Mouse (Mus musculus): ENCODE measurements at regions not wholly inside any gene's neighbourhood (a gene's known extent, or its start where the extent isn't known, plus 50 kb on each side); places are given as distances from the start of the nearest gene placed in this dataset.

DNA sequence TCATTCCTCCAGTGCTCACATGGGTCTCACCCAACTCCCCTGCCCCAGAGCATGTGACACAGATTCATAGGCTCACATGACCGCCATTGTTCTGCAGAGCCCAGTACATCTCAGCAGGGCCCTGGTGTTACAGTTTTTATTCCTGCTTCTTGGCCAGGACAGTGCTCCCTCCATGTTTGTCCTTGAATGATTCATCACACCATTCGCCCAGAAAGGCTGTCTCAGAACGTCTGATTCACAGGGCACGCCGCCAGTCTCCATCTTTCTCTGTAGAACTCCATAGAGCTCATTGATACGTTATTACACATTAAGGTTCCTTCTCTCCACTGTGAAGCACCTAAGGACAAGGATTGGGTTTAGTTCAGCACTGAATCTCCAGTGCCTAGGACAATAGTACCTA, 79.9 kb upstream of the Otud4 start:
- no peaks in the 10 kb centered on the region for H3K79me2 ChIP-seq (ENCODE audit: control insufficient read depth, insufficient read depth)
- no peaks in the 10 kb centered on the region for H3K79me3 ChIP-seq (ENCODE audit: low read depth)
- H3K4me3 ChIP-seq (ENCODE audit: insufficient read depth, poor library complexity, severe bottlenecking), result no peak overlapping the region
- TF ChIP-seq CTCF (IDR thresholded peaks at IDR 0.05; ENCODE audit: control insufficient read depth, insufficient read depth, insufficient read length), result no peak
- TF ChIP-seq MYOG (IDR thresholded peaks at IDR 0.05; ENCODE audit: control insufficient read depth, extremely low read depth, insufficient read length), result no peak
- TF ChIP-seq MAX (IDR thresholded peaks at IDR 0.05), result no peak
- TF ChIP-seq USF1 (IDR thresholded peaks at IDR 0.05; ENCODE audit: low read depth), result peak; percentile 60
- no peaks in the 10 kb centered on the region for H3K27me3 ChIP-seq (ENCODE audit: control insufficient read depth, insufficient read depth, insufficient read length)
- no peaks in the 10 kb centered on the region for H3K36me3 ChIP-seq (ENCODE audit: control insufficient read depth, insufficient read depth)
- no peak overlapping the region for H3ac ChIP-seq (ENCODE audit: control insufficient read depth, insufficient read length, low read depth)

DNA sequence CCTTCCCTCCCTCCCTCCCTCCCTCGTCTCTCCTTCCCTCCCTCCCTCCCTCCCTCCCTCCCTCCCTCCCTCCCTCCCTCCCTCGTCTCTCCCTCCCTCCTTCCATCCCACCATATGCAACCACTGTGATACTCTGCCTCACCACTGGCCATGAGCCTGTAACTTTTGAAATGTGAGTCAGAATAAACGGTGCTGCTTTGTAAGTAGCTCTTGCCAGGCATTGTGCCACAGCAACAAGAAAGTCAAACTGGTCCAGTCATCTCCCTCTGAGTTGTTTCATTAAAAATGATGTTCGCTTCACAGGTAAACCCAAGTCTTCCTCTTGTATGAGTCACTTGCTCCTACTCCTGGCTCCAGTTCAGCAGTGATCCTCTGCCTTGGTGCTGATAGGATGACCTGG, 85.1 kb upstream of the Otud4 start:
- TF ChIP-seq CEBPB (IDR thresholded peaks at IDR 0.05; ENCODE audit: low read depth), result no peak
- no peak for TF ChIP-seq USF1 (IDR thresholded peaks at IDR 0.05; ENCODE audit: low read depth)
- TF ChIP-seq MYOG (IDR thresholded peaks at IDR 0.05; ENCODE audit: control insufficient read depth, extremely low read depth, insufficient read length), result no peak
- TF ChIP-seq MYOD1 (IDR thresholded peaks at IDR 0.05; ENCODE audit: control insufficient read depth, insufficient read length, low read depth), result no peak
- no peak for TF ChIP-seq FOSL1 (IDR thresholded peaks at IDR 0.05; ENCODE audit: insufficient read depth, low read length, poor library complexity, severe bottlenecking)
- Histone ChIP-seq H3ac (ENCODE audit: control insufficient read depth, insufficient read length, low read depth) (no peak overlapping the region), H3K27me3 (ENCODE audit: control insufficient read depth, insufficient read depth, insufficient read length) (no peaks in the 10 kb centered on the region), H3K79me2 (ENCODE audit: control insufficient read depth, insufficient read depth) (no peaks in the 10 kb centered on the region), H3K79me3 (ENCODE audit: low read depth) (no peaks in the 10 kb centered on the region), H3K36me3 (ENCODE audit: control insufficient read depth, insufficient read depth) (no peaks in the 10 kb centered on the region), H3K4me3 (ENCODE audit: insufficient read depth, poor library complexity, severe bottlenecking) (no peak overlapping the region)

DNA sequence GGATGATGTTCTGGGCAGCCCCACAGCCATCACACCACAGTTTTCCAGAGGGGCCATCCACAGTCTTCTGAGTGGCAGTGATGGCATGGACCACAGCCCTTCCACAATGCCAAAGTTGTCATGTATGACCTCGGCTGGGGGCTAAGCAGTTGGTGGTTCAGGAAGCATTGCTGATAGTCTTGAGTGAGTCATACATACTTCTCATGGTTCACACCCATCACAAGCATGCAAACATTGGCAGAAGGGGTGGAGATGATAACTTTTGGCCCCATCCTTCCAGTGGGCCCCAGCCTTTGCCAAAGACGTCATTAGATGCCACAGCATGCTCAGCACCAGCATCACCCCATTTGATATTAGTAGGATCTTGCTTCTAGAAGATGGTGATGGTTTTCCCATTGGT, 89.3 kb upstream of the Otud4 start:
- TF ChIP-seq MYOD1 (IDR thresholded peaks at IDR 0.05; ENCODE audit: control insufficient read depth, insufficient read length, low read depth), result peak; percentile 2
- no peak for TF ChIP-seq FOSL1 (IDR thresholded peaks at IDR 0.05; ENCODE audit: insufficient read depth, low read length, poor library complexity, severe bottlenecking)
- no peaks in the 10 kb centered on the region for H3K79me3 ChIP-seq (ENCODE audit: low read depth)
- no peak overlapping the region for H3K4me3 ChIP-seq (ENCODE audit: insufficient read depth, poor library complexity, severe bottlenecking)
- no peak overlapping the region for H3ac ChIP-seq (ENCODE audit: control insufficient read depth, insufficient read length, low read depth)
- H3K79me2 ChIP-seq (ENCODE audit: control insufficient read depth, insufficient read depth), result no peaks in the 10 kb centered on the region
- no peaks in the 10 kb centered on the region for H3K27me3 ChIP-seq (ENCODE audit: control insufficient read depth, insufficient read depth, insufficient read length)
- H3K36me3 ChIP-seq (ENCODE audit: control insufficient read depth, insufficient read depth), result no peaks in the 10 kb centered on the region

DNA sequence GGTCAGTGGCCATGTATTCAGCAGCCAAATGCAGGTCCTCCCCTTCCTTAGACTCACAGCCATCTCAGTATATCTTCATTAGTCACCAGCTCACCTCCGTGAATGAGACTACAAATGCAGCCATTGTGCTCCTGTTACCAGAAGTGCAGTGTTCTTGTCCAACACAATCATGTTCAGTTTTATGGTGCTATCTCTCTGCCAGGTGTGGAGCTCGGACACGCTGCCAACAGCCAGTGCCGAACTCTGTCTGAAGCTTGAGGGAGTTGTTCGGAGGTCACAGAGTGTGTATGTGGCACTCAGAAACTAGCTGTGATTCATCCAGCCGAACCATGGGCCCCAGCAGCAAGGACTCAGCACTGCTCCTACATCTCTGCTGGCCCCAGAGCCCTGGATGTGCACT, 91.3 kb upstream of the Otud4 start:
- TF ChIP-seq MYOG (IDR thresholded peaks at IDR 0.05; ENCODE audit: control insufficient read depth, extremely low read depth, insufficient read length) (no peak), CTCF (IDR thresholded peaks at IDR 0.05; ENCODE audit: control insufficient read depth, insufficient read depth, insufficient read length) (no peak), MYOD1 (IDR thresholded peaks at IDR 0.05; ENCODE audit: control insufficient read depth, insufficient read length, low read depth) (no peak), MAX (IDR thresholded peaks at IDR 0.05) (no peak), USF1 (IDR thresholded peaks at IDR 0.05; ENCODE audit: low read depth) (no peak), FOSL1 (IDR thresholded peaks at IDR 0.05; ENCODE audit: insufficient read depth, low read length, poor library complexity, severe bottlenecking) (no peak), CEBPB (IDR thresholded peaks at IDR 0.05; ENCODE audit: low read depth) (no peak)
- H3K79me3 ChIP-seq (ENCODE audit: low read depth), result no peaks in the 10 kb centered on the region
- H3K4me3 ChIP-seq (ENCODE audit: insufficient read depth, poor library complexity, severe bottlenecking), result no peak overlapping the region
- no peak overlapping the region for H3ac ChIP-seq (ENCODE audit: control insufficient read depth, insufficient read length, low read depth)
- no peaks in the 10 kb centered on the region for H3K36me3 ChIP-seq (ENCODE audit: control insufficient read depth, insufficient read depth)
- no peaks in the 10 kb centered on the region for H3K27me3 ChIP-seq (ENCODE audit: control insufficient read depth, insufficient read depth, insufficient read length)
- no peaks in the 10 kb centered on the region for H3K79me2 ChIP-seq (ENCODE audit: control insufficient read depth, insufficient read depth)

DNA sequence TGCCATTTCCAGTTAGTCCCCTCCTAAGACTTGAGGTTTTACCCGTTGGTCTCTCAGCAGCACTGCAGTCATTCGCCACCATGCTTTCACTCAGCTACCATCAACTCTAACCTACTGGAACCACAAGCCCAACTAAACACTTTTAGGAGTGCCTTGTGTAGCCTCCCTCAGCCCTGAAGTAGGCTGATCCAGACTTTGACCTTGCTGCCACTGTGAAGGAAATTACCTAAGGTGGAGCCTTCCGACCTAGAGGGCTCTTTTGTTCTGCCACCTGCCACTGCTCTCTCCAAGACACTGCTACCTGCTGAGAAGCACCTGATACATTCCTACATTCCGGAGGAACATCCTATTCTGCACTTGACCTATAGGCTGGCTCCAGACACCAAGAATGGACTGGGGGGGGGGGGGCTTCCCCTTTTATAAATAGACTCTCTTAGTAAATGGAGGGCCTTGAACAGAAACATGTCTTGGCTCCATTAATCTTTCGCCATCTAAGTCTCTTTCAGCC, 93.5 kb upstream of the Otud4 start:
- no peaks in the 10 kb centered on the region for H3K27me3 ChIP-seq (ENCODE audit: control insufficient read depth, insufficient read depth, insufficient read length)
- no peak for TF ChIP-seq MYOD1 (IDR thresholded peaks at IDR 0.05; ENCODE audit: control insufficient read depth, insufficient read length, low read depth)
- no peak for TF ChIP-seq MYOG (IDR thresholded peaks at IDR 0.05; ENCODE audit: control insufficient read depth, extremely low read depth, insufficient read length)
- TF ChIP-seq USF1 (IDR thresholded peaks at IDR 0.05; ENCODE audit: low read depth), result no peak
- TF ChIP-seq CTCF (IDR thresholded peaks at IDR 0.05; ENCODE audit: control insufficient read depth, insufficient read depth, insufficient read length), result no peak
- no peak for TF ChIP-seq MAX (IDR thresholded peaks at IDR 0.05)
- no peak for TF ChIP-seq FOSL1 (IDR thresholded peaks at IDR 0.05; ENCODE audit: insufficient read depth, low read length, poor library complexity, severe bottlenecking)
- TF ChIP-seq CEBPB (IDR thresholded peaks at IDR 0.05; ENCODE audit: low read depth), result no peak
- H3K4me3 ChIP-seq (ENCODE audit: insufficient read depth, poor library complexity, severe bottlenecking), result no peak overlapping the region
- H3K36me3 ChIP-seq (ENCODE audit: control insufficient read depth, insufficient read depth), result no peaks in the 10 kb centered on the region
- H3K79me2 ChIP-seq (ENCODE audit: control insufficient read depth, insufficient read depth), result no peaks in the 10 kb centered on the region
- H3K79me3 ChIP-seq (ENCODE audit: low read depth), result no peaks in the 10 kb centered on the region
- H3ac ChIP-seq (ENCODE audit: control insufficient read depth, insufficient read length, low read depth), result no peak overlapping the region

DNA sequence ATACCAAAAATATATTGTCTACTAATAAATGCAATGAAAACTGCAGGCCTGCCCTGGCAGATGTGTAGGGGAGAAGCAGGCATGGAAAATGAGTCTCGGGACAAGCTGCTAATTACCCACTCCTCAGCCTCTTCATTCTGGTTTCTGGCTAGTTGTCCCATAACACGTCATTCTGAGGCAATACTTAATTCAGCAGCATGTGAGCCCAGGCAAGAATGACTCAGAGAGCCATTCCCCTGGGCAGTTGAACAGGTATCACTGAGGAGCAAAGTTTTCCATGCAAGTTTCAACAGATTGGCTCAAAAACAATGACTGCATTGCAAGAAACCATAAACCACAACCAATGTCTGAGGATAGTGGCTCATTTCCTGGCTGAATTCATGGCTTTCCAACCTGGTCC, 97.0 kb upstream of the Otud4 start:
- Histone ChIP-seq H3K79me2 (ENCODE audit: control insufficient read depth, insufficient read depth) (no peaks in the 10 kb centered on the region), H3K79me3 (ENCODE audit: low read depth) (no peaks in the 10 kb centered on the region), H3K4me3 (ENCODE audit: insufficient read depth, poor library complexity, severe bottlenecking) (no peak overlapping the region), H3ac (ENCODE audit: control insufficient read depth, insufficient read length, low read depth) (no peak overlapping the region), H3K36me3 (ENCODE audit: control insufficient read depth, insufficient read depth) (no peaks in the 10 kb centered on the region), H3K27me3 (ENCODE audit: control insufficient read depth, insufficient read depth, insufficient read length) (no peaks in the 10 kb centered on the region)
- TF ChIP-seq CEBPB (IDR thresholded peaks at IDR 0.05; ENCODE audit: low read depth), result peak; percentile 71
- TF ChIP-seq USF1 (IDR thresholded peaks at IDR 0.05; ENCODE audit: low read depth), result no peak

Measured in C2C12 (cell line).